Mouse (Mus musculus): ENCODE data around the gene Rftn1.

DNA sequence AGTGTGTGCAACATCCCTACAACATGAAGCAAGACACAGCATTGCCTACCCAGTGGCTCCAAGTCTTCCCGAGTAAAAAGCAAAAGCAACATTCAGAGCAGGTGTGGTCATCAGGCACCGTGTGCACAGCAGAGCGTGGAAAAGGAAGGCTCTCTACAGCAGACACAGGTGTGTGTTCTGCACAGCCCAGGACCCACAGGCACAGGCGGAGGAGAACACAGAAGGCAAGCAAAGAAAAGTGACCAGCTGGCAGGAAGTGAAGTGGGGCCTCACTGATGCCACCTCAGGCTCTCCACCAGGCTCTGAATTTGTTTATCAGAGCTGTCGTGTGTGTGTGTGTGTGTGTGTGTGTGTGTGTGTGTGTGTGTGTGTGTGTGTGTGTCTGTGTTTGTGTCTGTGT is 17.1 kb downstream of the Rftn1 start:
- TF ChIP-seq CTCF (IDR thresholded peaks at IDR 0.05; ENCODE audit: low read depth) = no peak
- TF ChIP-seq EP300 (IDR thresholded peaks at IDR 0.05; ENCODE audit: low read depth) = no peak

Measured in heart, postnatal 0 days (tissue).